Mouse (Mus musculus) embryonic fibroblast, embryonic 13.5 days (primary cell): ENCODE measurements around the gene Scn10a. TPM values are rescaled to one million over a fixed set of nuclear protein-coding genes. Genes with fewer than 3 reads are reported as not detected.

Source experiments
- H3K27ac ChIP-seq: 2 replicates; pipeline ENCODE4 v1.5.1; 2012; ENCODE audit warnings: low read length, control low read depth, inconsistent platforms; ENCODE audit not compliant: insufficient read depth
- H3K4me1 ChIP-seq: 2 replicates; pipeline ENCODE4 v1.6.1; 2011; ENCODE audit warnings: low read length; ENCODE audit not compliant: control insufficient read depth, insufficient read depth
- H3K4me3 ChIP-seq: 2 replicates; pipeline ENCODE4 v1.5.1; 2011; ENCODE audit warnings: mild to moderate bottlenecking, control low read depth, low read length; ENCODE audit not compliant: insufficient read depth
- CTCF ChIP-seq: IDR thresholded peaks from 2 replicates; pipeline ENCODE4 v1.5.1; 2011; ENCODE audit warnings: mild to moderate bottlenecking, control low read depth, low read length, moderate library complexity, borderline replicate concordance; ENCODE audit not compliant: insufficient read depth
- POLR2A ChIP-seq: IDR thresholded peaks from 2 replicates; pipeline ENCODE4 v1.6.1; 2011; ENCODE audit warnings: low read depth, mild to moderate bottlenecking, control low read depth, low read length, moderate library complexity
- polyA plus RNA-seq: library from polyadenylated mRNA; stranded (reverse); fragments of >200 nt; gene quantifications from 2 replicates; pipeline ENCODE4 v1.2.4, GENCODE M21; 2011; ENCODE audit warnings: low read depth; ENCODE audit not compliant: missing spikeins, insufficient read length

Gene Scn10a
- polyA plus RNA-seq, 1 experiment, result not detected

DNA sequence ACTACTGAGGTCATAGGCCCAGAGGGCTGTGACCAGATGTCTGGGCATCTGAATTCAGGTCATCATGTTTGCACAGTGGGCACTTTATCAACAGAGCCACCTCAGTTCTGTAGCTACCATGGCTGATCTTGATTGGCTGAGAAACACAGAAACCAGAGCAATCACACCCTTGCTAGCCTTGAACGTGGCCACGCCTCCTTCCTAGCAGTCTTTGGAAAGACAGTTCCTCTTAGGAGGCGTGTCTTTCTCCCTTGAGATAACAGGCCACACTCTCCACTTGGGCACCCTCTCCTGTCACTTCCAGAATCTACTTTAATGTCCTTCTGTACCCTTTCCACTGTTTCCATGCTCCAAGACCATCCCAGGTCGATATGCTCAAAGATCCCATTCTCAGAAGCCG, 65.4 kb downstream of the Scn10a start:
- H3K4me1 ChIP-seq, result no peaks in the 10 kb centered on the region
- H3K27ac ChIP-seq, result no peak overlapping the region
- TF ChIP-seq CTCF, result no peak
- no peak for TF ChIP-seq POLR2A
- H3K4me3 ChIP-seq, result no peak overlapping the region

DNA sequence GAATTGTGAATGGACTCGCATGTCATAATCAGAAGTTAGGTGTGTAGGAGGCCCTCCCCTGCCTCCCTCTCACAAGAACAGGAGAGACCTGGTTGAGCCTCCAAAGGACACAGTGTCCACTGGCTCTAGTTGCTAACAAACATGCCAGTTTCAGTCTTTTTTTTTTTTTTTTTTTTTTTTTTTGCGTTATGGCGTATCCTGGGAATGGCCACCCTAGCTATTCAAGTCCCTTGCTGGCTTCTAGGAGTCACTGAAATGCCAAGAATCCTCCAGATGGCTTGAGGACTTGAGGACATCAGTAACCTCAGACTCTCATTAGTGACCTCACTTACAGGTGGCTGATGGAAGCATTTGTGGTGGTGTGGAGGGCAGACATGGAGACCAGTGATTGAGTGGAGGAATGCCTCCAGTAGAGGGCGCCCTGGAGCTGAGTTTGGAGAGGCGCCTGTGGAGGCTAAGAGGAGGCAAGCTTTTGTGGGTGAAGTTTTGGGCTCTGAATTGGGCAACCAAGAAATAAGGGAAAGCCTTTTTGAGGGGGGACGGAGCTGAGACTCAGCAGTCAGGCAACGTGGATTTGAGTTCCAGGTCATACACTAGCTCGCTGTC, 72.1 kb downstream of the Scn10a start:
- Histone ChIP-seq H3K4me3 (no peak overlapping the region), H3K4me1 (no peaks in the 10 kb centered on the region), H3K27ac (no peak overlapping the region)
- TF ChIP-seq CTCF (no peak), POLR2A (no peak)

DNA sequence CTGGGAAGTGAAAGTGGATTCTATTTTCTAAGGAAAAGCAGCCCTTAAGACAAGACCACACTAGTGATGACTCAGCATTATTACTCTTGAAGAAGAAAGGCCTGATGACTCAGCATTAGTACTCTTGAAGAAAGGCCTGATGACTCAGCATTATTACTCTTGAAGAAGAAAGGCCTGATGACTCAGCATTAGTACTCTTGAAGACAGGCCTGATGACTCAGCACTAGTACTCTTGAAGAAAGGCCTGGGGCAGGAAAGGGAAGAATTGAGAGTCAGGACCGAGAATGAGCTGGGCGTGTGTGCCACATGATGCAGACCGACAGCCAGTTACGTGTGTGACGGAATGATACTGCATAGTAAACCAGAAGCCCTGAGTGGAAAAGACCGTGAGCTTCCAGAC, 77.1 kb downstream of the Scn10a start:
- no peaks in the 10 kb centered on the region for H3K4me1 ChIP-seq
- no peak overlapping the region for H3K4me3 ChIP-seq
- TF ChIP-seq CTCF (no peak), POLR2A (no peak)
- no peak overlapping the region for H3K27ac ChIP-seq

DNA sequence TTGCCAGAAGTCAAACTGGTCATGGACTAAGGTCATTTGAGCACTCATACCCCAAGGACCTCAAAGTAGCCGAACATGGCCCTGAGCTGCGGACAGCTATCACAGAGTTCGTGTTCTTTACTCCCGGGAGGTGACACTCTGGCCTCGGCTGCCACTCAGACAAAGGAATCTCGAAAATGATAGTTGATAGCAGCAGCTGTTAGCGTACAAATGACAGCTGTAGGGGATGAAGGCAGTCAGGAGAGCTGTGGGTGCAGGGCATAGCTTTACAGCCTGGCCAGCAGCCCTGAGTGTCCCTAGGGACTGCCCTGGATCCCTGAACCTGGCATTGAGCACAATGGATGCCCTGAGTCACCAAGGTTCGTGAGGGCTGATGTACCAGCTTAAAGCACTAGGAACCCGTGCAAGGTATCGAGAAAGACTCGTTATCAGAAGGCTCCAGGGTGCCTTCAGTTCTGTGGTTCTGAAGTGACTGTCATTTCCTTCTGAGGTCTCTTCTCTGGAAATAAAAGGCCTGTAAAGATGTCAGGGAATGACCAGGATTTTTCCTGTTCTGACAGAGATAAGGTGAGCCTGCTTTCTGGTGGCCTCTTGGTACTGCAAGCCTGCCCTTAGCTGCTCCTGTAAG, 84.8 kb downstream of the Scn10a start:
- Histone ChIP-seq H3K27ac (no peak overlapping the region), H3K4me3 (no peak overlapping the region), H3K4me1 (no peaks in the 10 kb centered on the region)
- no peak for TF ChIP-seq POLR2A
- TF ChIP-seq CTCF, result no peak

DNA sequence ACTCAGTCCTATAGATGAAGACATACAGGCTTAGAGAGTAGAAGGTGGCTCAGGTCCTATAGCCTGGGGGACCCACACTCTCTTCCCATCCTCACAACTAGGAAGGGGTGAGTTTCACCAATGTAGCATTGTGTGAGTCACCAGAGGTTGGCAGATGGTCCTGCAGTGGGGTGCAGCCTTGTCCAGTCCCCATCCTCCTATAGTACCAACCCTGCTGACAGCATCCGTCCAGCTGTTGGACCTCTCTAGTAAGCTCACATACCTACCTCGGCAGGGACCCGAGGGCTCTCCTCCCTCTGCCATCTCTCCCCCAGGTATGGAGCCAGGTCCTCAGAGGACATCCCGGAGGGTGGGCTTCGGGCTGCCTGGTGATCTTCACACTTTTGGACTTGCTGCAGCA, 85.6 kb downstream of the Scn10a start:
- no peaks in the 10 kb centered on the region for H3K4me1 ChIP-seq
- TF ChIP-seq CTCF (no peak), POLR2A (no peak)
- no peak overlapping the region for H3K27ac ChIP-seq
- no peak overlapping the region for H3K4me3 ChIP-seq

DNA sequence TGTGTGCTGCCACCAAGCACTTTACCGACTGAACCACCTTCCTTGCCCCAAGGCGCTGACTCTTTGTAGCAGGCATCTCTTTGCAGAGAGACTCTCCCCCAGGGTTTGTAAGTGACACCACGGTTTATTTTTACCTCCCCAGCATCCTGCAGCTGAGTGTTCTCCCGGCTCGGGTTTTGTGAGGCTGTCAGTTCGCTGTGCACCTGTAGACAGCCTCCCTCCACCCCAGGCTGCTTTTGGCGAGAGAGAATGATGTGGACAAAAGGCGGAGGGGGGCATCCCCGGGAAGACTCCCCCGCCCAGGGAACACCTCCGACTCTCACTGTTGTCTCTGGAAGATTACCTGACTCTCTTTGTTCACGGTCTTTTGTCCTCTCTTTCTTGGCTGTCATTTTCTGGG, 86.3 kb downstream of the Scn10a start:
- Histone ChIP-seq H3K4me3 (no peak overlapping the region), H3K4me1 (no peaks in the 10 kb centered on the region), H3K27ac (no peak overlapping the region)
- no peak for TF ChIP-seq POLR2A
- TF ChIP-seq CTCF, result no peak

DNA sequence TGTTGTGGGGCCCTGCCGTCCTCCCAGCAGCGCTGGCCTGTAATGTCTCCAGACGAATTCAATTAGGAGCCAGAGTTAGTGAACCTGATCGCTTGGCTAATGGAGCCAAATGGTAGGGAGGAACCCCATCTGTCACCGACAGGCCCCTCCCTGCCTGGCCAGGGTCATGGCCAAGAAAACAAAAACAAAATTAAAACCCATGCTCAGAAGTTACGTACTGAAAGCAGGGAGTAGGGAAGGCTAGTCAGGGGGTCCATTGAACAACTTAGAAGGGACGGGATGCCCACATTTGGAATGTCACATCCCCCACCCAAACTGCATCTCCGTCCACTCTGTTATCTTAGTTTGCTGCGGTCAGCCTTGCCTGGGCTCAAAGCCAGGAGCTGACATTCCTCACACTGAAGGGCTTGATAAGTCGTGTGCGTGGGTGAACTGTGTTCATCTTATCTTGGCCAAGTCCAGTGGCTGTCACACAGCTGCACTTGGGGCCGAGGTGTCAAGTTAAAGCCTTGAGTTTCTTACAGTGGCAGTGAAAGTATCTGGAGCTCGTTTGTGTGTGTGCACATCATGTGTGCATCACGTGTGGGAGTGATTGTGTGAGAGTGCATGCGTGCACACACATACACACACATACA, 87.1 kb downstream of the Scn10a start:
- TF ChIP-seq CTCF (no peak), POLR2A (no peak)
- no peak overlapping the region for H3K27ac ChIP-seq
- H3K4me1 ChIP-seq, result no peaks in the 10 kb centered on the region
- H3K4me3 ChIP-seq, result no peak overlapping the region

DNA sequence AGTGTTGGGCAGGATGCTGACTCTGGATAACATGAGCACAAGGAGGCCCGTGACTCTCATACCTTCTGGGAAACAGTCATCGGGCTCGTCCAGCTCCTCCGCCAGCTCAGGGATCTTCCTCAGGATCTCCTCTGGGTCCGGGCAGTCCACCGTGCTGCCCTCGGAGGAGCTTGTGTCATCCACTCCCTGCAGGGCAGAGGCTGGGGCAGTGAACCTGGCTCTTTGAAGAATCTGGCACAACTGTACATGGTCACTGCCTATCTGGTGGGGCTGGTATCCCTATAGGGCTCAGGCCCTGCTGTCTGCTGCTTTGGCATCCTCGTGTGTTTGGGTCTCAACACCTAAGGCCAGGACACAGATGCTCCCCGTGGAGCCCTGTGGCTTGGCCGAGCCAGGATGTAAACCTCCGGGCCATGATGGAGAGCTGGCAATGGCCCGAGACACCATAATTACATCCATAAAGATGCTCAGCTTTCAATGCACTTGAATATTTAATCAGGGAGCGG, 87.7 kb downstream of the Scn10a start:
- no peak for TF ChIP-seq CTCF
- TF ChIP-seq POLR2A, result no peak
- Histone ChIP-seq H3K4me3 (no peak overlapping the region), H3K4me1 (no peaks in the 10 kb centered on the region), H3K27ac (no peak overlapping the region)

DNA sequence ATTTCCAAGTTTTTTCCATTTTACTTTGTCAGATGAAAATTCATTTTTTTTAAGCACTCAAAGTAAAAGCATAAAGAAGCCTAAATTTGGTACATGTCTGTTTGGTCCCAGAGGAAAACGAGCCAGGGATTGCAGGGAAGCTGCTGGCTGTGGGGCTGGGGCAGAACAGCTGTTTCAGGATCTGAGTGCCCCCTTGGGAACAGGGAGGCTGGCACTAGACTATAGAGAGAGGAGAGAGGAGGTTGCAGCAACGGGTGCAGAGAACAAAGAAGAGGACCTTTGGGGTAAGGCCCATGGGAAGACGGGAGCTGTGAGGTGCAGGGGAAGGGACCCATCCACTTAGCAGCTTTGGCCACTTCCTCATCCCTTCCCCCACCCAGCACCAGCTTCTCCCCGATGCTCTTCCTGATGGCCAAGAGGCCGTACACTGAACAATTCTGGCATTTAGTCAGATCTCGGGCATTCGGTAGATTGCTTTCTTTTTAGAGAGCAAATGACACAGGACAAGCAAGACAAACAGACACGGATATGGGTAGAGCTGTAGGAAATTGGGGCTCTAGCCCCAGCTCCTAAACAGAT, 90.3 kb downstream of the Scn10a start:
- no peak overlapping the region for H3K27ac ChIP-seq
- TF ChIP-seq CTCF (no peak), POLR2A (no peak)
- H3K4me3 ChIP-seq, result no peak overlapping the region
- no peaks in the 10 kb centered on the region for H3K4me1 ChIP-seq

DNA sequence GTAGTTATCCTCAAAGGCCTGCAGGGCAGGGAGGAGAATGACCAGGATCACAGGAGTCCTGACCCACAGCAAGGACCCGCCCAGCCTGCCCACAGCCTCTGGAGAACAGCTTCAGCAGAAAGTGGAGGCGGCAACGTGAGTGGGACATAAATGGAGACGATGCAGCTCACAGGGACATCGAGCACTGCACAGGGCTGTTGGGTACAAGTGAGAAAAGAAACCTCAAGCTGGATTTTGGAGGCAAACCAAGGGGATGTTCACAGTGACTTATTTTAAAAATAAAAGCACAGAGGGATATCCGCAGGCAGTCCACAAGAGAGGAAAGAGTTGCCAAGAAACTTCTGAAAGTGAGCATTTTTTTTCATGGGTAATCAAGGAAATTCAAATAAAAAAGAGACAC, 91.9 kb downstream of the Scn10a start:
- H3K4me3 ChIP-seq, result no peak overlapping the region
- no peak overlapping the region for H3K27ac ChIP-seq
- TF ChIP-seq CTCF (no peak), POLR2A (no peak)
- H3K4me1 ChIP-seq, result no peaks in the 10 kb centered on the region
